Mouse (Mus musculus) spleen, postnatal 10 days (tissue): Measurements from ENCODE around the gene Prickle1.

Source experiments
- DNase-seq, 2 experiments: peaks; one replicate each; pipeline ENCODE4 v3.0.0; 2021 to 2022; ENCODE audit warnings: low spot score in 2 of 2

Prickle1 gene

GRCm38 (mm10) chr15:93595746-93596145 is at the start of gene Prickle1:
Prickle1 (minus strand) TSS chr15:93595891.
- DNase-seq: peak; percentile 46 to 82

- no peak for DNase-seq
Measured at GRCm38 (mm10) chr15:93640221-93640620, 44.5 kb upstream of the Prickle1 start.

- no peak for DNase-seq
Measured at GRCm38 (mm10) chr15:93636976-93637375, 41.3 kb upstream of the Prickle1 start.

GRCm38 (mm10) chr15:93635603-93636002 is 39.9 kb upstream of the Prickle1 start:
- DNase-seq: no peak

GRCm38 (mm10) chr15:93634536-93634935 is 38.8 kb upstream of the Prickle1 start:
- DNase-seq: no peak

GRCm38 (mm10) chr15:93630001-93630541 is 34.4 kb upstream of the Prickle1 start:
- no peak for DNase-seq

- no peak for DNase-seq
Measured at GRCm38 (mm10) chr15:93629201-93629600, 33.5 kb upstream of the Prickle1 start.

GRCm38 (mm10) chr15:93627836-93628797 is 32.4 kb upstream of the Prickle1 start:
- no peak for DNase-seq

- DNase-seq: no peak
Measured at GRCm38 (mm10) chr15:93619551-93619950, 23.9 kb upstream of the Prickle1 start.

GRCm38 (mm10) chr15:93618442-93619150 is 22.9 kb upstream of the Prickle1 start:
- no peak for DNase-seq

GRCm38 (mm10) chr15:93616277-93616676 is 20.6 kb upstream of the Prickle1 start:
- DNase-seq: no peak

GRCm38 (mm10) chr15:93615031-93615430 is 19.3 kb upstream of the Prickle1 start:
- no peak for DNase-seq

- DNase-seq: no peak
Measured at GRCm38 (mm10) chr15:93613606-93614005, 17.9 kb upstream of the Prickle1 start.

- no peak for DNase-seq
Measured at GRCm38 (mm10) chr15:93611536-93612300, 16.0 kb upstream of the Prickle1 start.

- no peak for DNase-seq
Measured at GRCm38 (mm10) chr15:93610721-93611201, 15.1 kb upstream of the Prickle1 start.

- DNase-seq: no peak
Measured at GRCm38 (mm10) chr15:93610288-93610687, 14.6 kb upstream of the Prickle1 start.

- DNase-seq: no peak
Measured at GRCm38 (mm10) chr15:93602850-93603249, 7.2 kb upstream of the Prickle1 start.

- no peak for DNase-seq
Measured at GRCm38 (mm10) chr15:93601461-93602015, 5.8 kb upstream of the Prickle1 start.

- no peak for DNase-seq
Measured at GRCm38 (mm10) chr15:93596991-93597390, 1.3 kb upstream of the Prickle1 start.

GRCm38 (mm10) chr15:93596285-93596684 is 594 bp upstream of the Prickle1 start:
- peak; percentile 38 to 64 for DNase-seq
